Mouse (Mus musculus): ENCODE results near the gene Fam168a. TPM values are rescaled to one million over a fixed set of nuclear protein-coding genes. Genes with fewer than 3 reads are reported as not detected.

Fam168a gene
- total and polyA plus RNA-seq, 3 experiments = 36.3 to 39.8 (median 37.1) TPM

GRCm38 (mm10) chr7:100815900-100816570 is 109.6 kb downstream of the Fam168a start:
- intact Hi-C loops (cut with DNase I) = no loop called here
- Histone ChIP-seq H3K27me3 (ENCODE audit: control insufficient read depth, insufficient read depth, low read length) (no peaks in the 10 kb centered on the region), H3K79me2 (replicated peaks; ENCODE audit: control insufficient read depth, insufficient read depth, low read length) (no peaks in the 10 kb centered on the region), H3K27ac (no peak overlapping the region), H3K4me1 (ENCODE audit: control insufficient read depth, insufficient read depth, low read length) (peaks cover 3% of the 10 kb centered on the region), H3K9ac (ENCODE audit: low read depth, low read length) (no peak overlapping the region), H3K4me3 (no peak overlapping the region), H3K36me3 (ENCODE audit: control insufficient read depth, insufficient read depth, low read length) (peaks cover 2% of the 10 kb centered on the region)
- DNase-seq = no peak
- WGBS = 43% methylated on average over 8 of the region's 8 CpGs
- no peak for TF ChIP-seq EP300 (IDR thresholded peaks at IDR 0.05; ENCODE audit: insufficient read depth, low read depth, low read length)
- TF ChIP-seq POLR2A (IDR thresholded peaks at IDR 0.05; ENCODE audit: insufficient read depth, low read depth, low read length) = no peak
- TF ChIP-seq CTCF (IDR thresholded peaks at IDR 0.05) = no peak

- H3K9ac ChIP-seq (ENCODE audit: low read depth, low read length) = no peak overlapping the region
- TF ChIP-seq CTCF (IDR thresholded peaks at IDR 0.05) (no peak), EP300 (IDR thresholded peaks at IDR 0.05; ENCODE audit: insufficient read depth, low read depth, low read length) (no peak), POLR2A (IDR thresholded peaks at IDR 0.05; ENCODE audit: insufficient read depth, low read depth, low read length) (no peak)
- H3K79me2 ChIP-seq (replicated peaks; ENCODE audit: control insufficient read depth, insufficient read depth, low read length) = no peaks in the 10 kb centered on the region
- H3K36me3 ChIP-seq (ENCODE audit: control insufficient read depth, insufficient read depth, low read length) = peaks cover 2% of the 10 kb centered on the region
- H3K27ac ChIP-seq = no peak overlapping the region
- no peaks in the 10 kb centered on the region for H3K27me3 ChIP-seq (ENCODE audit: control insufficient read depth, insufficient read depth, low read length)
- no peak overlapping the region for H3K4me3 ChIP-seq
- intact Hi-C loops (cut with DNase I) = no loop called here
- DNase-seq = no peak
- peaks cover 3% of the 10 kb centered on the region for H3K4me1 ChIP-seq (ENCODE audit: control insufficient read depth, insufficient read depth, low read length)
- 48% methylated on average over 6 of the region's 6 CpGs for WGBS
Observed at GRCm38 (mm10) chr7:100816759-100817441, 110.5 kb downstream of the Fam168a start.

GRCm38 (mm10) chr7:100817442-100817760 is 111.0 kb downstream of the Fam168a start:
- intact Hi-C loops (cut with DNase I) = no loop called here
- no peak for TF ChIP-seq CTCF (IDR thresholded peaks at IDR 0.05)
- no peak for TF ChIP-seq POLR2A (IDR thresholded peaks at IDR 0.05; ENCODE audit: insufficient read depth, low read depth, low read length)
- TF ChIP-seq EP300 (IDR thresholded peaks at IDR 0.05; ENCODE audit: insufficient read depth, low read depth, low read length) = no peak
- H3K36me3 ChIP-seq (ENCODE audit: control insufficient read depth, insufficient read depth, low read length) = peaks cover 2% of the 10 kb centered on the region
- no peaks in the 10 kb centered on the region for H3K27me3 ChIP-seq (ENCODE audit: control insufficient read depth, insufficient read depth, low read length)
- H3K27ac ChIP-seq = no peak overlapping the region
- DNase-seq = no peak
- peaks cover 3% of the 10 kb centered on the region for H3K4me1 ChIP-seq (ENCODE audit: control insufficient read depth, insufficient read depth, low read length)
- no peak overlapping the region for H3K4me3 ChIP-seq
- no peaks in the 10 kb centered on the region for H3K79me2 ChIP-seq (replicated peaks; ENCODE audit: control insufficient read depth, insufficient read depth, low read length)
- no peak overlapping the region for H3K9ac ChIP-seq (ENCODE audit: low read depth, low read length)
- WGBS = 68% methylated on average over 2 of the region's 2 CpGs

GRCm38 (mm10) chr7:100818401-100819064 is 112.1 kb downstream of the Fam168a start:
- no peak overlapping the region for H3K9ac ChIP-seq (ENCODE audit: low read depth, low read length)
- no peak overlapping the region for H3K4me3 ChIP-seq
- DNase-seq = peak in 1 of 2 experiments; percentile 45
- WGBS = 78% methylated on average over 4 of the region's 4 CpGs
- intact Hi-C loops (cut with DNase I) = loop anchor here (1.0 kb wide), 1 partner anchor 133 kb away; no protein-coding TSS in a partner anchor
- TF ChIP-seq EP300 (IDR thresholded peaks at IDR 0.05; ENCODE audit: insufficient read depth, low read depth, low read length) (peak; percentile 54; the same call in 1 of the 2 replicates), POLR2A (IDR thresholded peaks at IDR 0.05; ENCODE audit: insufficient read depth, low read depth, low read length) (no peak), CTCF (IDR thresholded peaks at IDR 0.05) (peak; percentile 69)
- peaks cover 2% of the 10 kb centered on the region for H3K36me3 ChIP-seq (ENCODE audit: control insufficient read depth, insufficient read depth, low read length)
- no peak overlapping the region for H3K27ac ChIP-seq
- peaks cover 3% of the 10 kb centered on the region for H3K4me1 ChIP-seq (ENCODE audit: control insufficient read depth, insufficient read depth, low read length)
- H3K79me2 ChIP-seq (replicated peaks; ENCODE audit: control insufficient read depth, insufficient read depth, low read length) = no peaks in the 10 kb centered on the region
- H3K27me3 ChIP-seq (ENCODE audit: control insufficient read depth, insufficient read depth, low read length) = no peaks in the 10 kb centered on the region

- no peak for DNase-seq
- 76% methylated on average over 3 of the region's 3 CpGs for WGBS
- intact Hi-C loops (cut with DNase I) = no loop called here
- Histone ChIP-seq H3K27ac (no peak overlapping the region), H3K27me3 (ENCODE audit: control insufficient read depth, insufficient read depth, low read length) (no peaks in the 10 kb centered on the region), H3K9ac (ENCODE audit: low read depth, low read length) (no peak overlapping the region), H3K4me1 (ENCODE audit: control insufficient read depth, insufficient read depth, low read length) (no peaks in the 10 kb centered on the region; the same call in 1 of the 2 replicates), H3K4me3 (no peak overlapping the region), H3K36me3 (ENCODE audit: control insufficient read depth, insufficient read depth, low read length) (peaks cover 2% of the 10 kb centered on the region; the same call in 1 of the 2 replicates), H3K79me2 (replicated peaks; ENCODE audit: control insufficient read depth, insufficient read depth, low read length) (no peaks in the 10 kb centered on the region)
- no peak for TF ChIP-seq CTCF (IDR thresholded peaks at IDR 0.05)
- no peak for TF ChIP-seq EP300 (IDR thresholded peaks at IDR 0.05; ENCODE audit: insufficient read depth, low read depth, low read length)
Observed at GRCm38 (mm10) chr7:100824661-100825060, 118.2 kb downstream of the Fam168a start.
